Mouse (Mus musculus): ENCODE results near the gene Sowaha. TPM values are rescaled to one million over a fixed set of nuclear protein-coding genes. Genes with fewer than 3 reads are reported as not detected.

Gene Sowaha
- total and polyA plus RNA-seq, 2 experiments from 2014 or later, result 0.08 TPM; not detected in 1

- no peak for DNase-seq (ENCODE audit: low spot score)
- H3K9ac ChIP-seq (replicated peaks; ENCODE audit: low read depth, low read length), result no peak overlapping the region
- H3K27me3 ChIP-seq (ENCODE audit: control insufficient read depth, insufficient read depth, low read length), result no peaks in the 10 kb centered on the region
- H3K27ac ChIP-seq (ENCODE audit: low read depth), result no peak overlapping the region
- H3K4me3 ChIP-seq (ENCODE audit: low read depth, low read length), result no peak overlapping the region
- ATAC-seq (ENCODE audit: insufficient read depth, low read depth), result no peak
- TF ChIP-seq EP300 (IDR thresholded peaks at IDR 0.05; ENCODE audit: low read depth) (no peak), CTCF (IDR thresholded peaks at IDR 0.05; ENCODE audit: low read depth) (no peak)
- H3K36me3 ChIP-seq (replicated peaks; ENCODE audit: control insufficient read depth, insufficient read depth, low read length), result no peaks in the 10 kb centered on the region
- no peak overlapping the region for H3K4me2 ChIP-seq (ENCODE audit: low read depth, low read length)
- no peaks in the 10 kb centered on the region for H3K9me3 ChIP-seq (replicated peaks; ENCODE audit: control insufficient read depth, low read length)
- 66% methylated on average over 2 of the region's 2 CpGs for WGBS
- H3K4me1 ChIP-seq (ENCODE audit: control insufficient read depth, insufficient read depth), result no peaks in the 10 kb centered on the region
These were observed 28.7 kb downstream of the Sowaha start for GRCm38 (mm10) chr11:53451361-53451760.

DNA sequence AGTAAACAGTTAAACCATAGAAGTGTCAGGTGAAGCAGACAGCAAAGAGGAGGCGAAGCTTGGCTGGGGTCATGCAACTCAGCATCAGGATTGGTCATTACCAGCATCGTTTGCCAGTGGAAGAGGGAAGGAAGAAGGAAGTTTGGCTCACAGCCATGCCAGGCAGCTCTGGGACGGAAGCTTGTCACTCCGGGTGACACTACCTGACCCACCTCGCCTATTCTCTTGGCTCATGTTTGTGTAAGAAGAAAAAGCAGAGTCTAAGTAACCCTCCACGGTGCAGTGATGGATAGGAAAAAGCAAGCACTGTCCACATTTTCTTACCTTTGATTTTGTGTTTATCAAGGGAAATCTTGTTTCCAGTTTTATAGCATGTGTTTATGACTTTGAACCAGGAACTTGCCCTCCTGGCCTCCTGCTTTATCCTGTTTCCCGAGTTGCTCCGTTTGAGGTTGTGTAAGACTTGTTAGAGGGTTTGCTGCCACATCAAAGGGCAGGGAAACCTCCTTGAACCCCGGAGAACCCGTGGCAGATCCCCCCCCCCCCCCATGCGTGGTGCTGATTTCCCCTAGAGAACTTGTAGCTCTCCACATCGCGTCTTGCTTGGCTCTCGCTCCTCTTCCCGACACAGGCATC is 29.9 kb downstream of the Sowaha start:
- H3K4me3 ChIP-seq (ENCODE audit: low read depth, low read length), result no peak overlapping the region

DNA sequence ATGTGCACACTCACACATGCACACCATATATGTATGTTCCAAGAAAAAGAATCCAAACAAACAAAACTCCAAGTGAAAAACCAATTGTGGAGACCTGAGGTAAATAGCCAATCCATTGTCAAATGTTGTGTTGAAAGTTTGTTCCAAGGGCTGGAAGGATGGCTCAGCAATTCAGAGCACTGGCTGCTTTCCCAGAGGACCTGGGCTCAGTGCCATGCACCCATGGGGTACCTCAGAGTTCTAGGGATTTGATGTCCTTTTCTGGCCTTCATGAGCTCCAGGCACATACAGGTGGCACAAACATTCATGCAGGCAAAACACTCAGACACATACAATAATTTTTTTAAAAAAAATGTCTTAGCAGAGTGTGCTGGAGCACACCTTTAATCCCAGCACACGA is 31.5 kb downstream of the Sowaha start:
- no peak overlapping the region for H3K4me2 ChIP-seq (ENCODE audit: low read depth, low read length)
- H3K36me3 ChIP-seq (replicated peaks; ENCODE audit: control insufficient read depth, insufficient read depth, low read length), result no peaks in the 10 kb centered on the region
- H3K27ac ChIP-seq (ENCODE audit: low read depth), result 0 out of 2 replicates have a peak overlapping the region, but pooled peaks have one; percentile 3
- no peaks in the 10 kb centered on the region for H3K27me3 ChIP-seq (ENCODE audit: control insufficient read depth, insufficient read depth, low read length)
- ATAC-seq (ENCODE audit: insufficient read depth, low read depth) (no peak), DNase-seq (ENCODE audit: low spot score) (no peak)
- TF ChIP-seq CTCF (IDR thresholded peaks at IDR 0.05; ENCODE audit: low read depth), result no peak
- TF ChIP-seq EP300 (IDR thresholded peaks at IDR 0.05; ENCODE audit: low read depth), result no peak
- WGBS, result 62% methylated on average over 1 of the region's 1 CpGs
- no peaks in the 10 kb centered on the region for H3K9me3 ChIP-seq (replicated peaks; ENCODE audit: control insufficient read depth, low read length)
- H3K9ac ChIP-seq (replicated peaks; ENCODE audit: low read depth, low read length), result no peak overlapping the region
- no peak overlapping the region for H3K4me3 ChIP-seq (ENCODE audit: low read depth, low read length)
- no peaks in the 10 kb centered on the region for H3K4me1 ChIP-seq (ENCODE audit: control insufficient read depth, insufficient read depth)

More for the DNA sequence above, 29.9 kb downstream of the Sowaha start:
- DNase-seq (ENCODE audit: low spot score) (no peak), ATAC-seq (ENCODE audit: insufficient read depth, low read depth) (no peak)
- H3K9me3 ChIP-seq (replicated peaks; ENCODE audit: control insufficient read depth, low read length), result no peaks in the 10 kb centered on the region
- no peak overlapping the region for H3K27ac ChIP-seq (ENCODE audit: low read depth)
- H3K27me3 ChIP-seq (ENCODE audit: control insufficient read depth, insufficient read depth, low read length), result no peaks in the 10 kb centered on the region
- TF ChIP-seq CTCF (IDR thresholded peaks at IDR 0.05; ENCODE audit: low read depth) (no peak), EP300 (IDR thresholded peaks at IDR 0.05; ENCODE audit: low read depth) (no peak)
- WGBS, result 30% methylated on average over 15 of the region's 15 CpGs
- no peak overlapping the region for H3K4me2 ChIP-seq (ENCODE audit: low read depth, low read length)
- H3K4me1 ChIP-seq (ENCODE audit: control insufficient read depth, insufficient read depth), result no peaks in the 10 kb centered on the region
- H3K36me3 ChIP-seq (replicated peaks; ENCODE audit: control insufficient read depth, insufficient read depth, low read length), result no peaks in the 10 kb centered on the region
- H3K9ac ChIP-seq (replicated peaks; ENCODE audit: low read depth, low read length), result no peak overlapping the region

DNA sequence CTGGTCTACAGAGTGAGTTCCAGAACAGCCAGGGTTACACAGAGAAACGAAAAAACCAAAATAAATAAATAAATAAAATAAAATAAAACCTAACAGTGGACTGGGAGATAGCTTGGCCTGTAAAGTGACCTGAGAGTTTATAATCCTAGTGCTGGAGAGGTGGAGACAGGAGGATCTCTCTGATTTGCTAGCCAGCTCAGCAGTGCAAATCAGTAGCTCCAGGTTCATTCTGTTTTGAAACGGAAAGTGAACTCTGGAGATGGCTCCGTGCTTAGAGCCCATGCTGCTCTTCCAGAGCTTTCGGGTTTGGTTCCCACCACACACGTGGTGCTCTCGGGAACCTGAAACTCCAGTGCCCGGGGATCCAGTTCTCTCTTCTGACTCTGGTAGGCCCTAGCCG is 32.1 kb downstream of the Sowaha start:
- TF ChIP-seq CTCF (IDR thresholded peaks at IDR 0.05; ENCODE audit: low read depth), result no peak
- TF ChIP-seq EP300 (IDR thresholded peaks at IDR 0.05; ENCODE audit: low read depth), result no peak
- Histone ChIP-seq H3K27me3 (ENCODE audit: control insufficient read depth, insufficient read depth, low read length) (no peaks in the 10 kb centered on the region), H3K9ac (replicated peaks; ENCODE audit: low read depth, low read length) (no peak overlapping the region), H3K4me2 (ENCODE audit: low read depth, low read length) (no peak overlapping the region), H3K4me1 (ENCODE audit: control insufficient read depth, insufficient read depth) (no peaks in the 10 kb centered on the region), H3K9me3 (replicated peaks; ENCODE audit: control insufficient read depth, low read length) (no peaks in the 10 kb centered on the region), H3K4me3 (ENCODE audit: low read depth, low read length) (no peak overlapping the region), H3K36me3 (replicated peaks; ENCODE audit: control insufficient read depth, insufficient read depth, low read length) (no peaks in the 10 kb centered on the region), H3K27ac (ENCODE audit: low read depth) (0 out of 2 replicates have a peak overlapping the region, but pooled peaks have one; percentile 3)
- DNase-seq (ENCODE audit: low spot score) (no peak), ATAC-seq (ENCODE audit: insufficient read depth, low read depth) (no peak)
- 88% methylated on average over 8 of the region's 8 CpGs for WGBS

DNA sequence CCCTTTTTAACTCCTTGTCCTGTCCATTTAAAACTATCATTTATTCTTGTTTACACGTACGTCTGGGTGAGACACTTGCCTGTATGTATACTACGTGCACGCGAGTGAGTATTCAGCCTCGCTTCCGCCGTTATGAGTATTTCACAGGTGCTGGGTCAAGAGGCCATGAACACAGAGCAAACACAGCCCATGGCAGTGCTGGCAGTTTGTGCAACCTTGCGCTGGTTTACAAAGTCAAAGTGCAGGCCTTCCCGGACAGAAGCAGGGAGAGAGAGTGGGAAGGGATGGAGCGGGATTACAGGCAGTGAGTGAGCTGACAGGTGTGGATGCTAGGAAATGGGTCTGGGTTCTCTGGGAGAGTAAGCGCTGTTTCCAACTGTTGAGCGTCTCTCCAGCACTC is 33.9 kb downstream of the Sowaha start:
- Histone ChIP-seq H3K27me3 (ENCODE audit: control insufficient read depth, insufficient read depth, low read length) (no peaks in the 10 kb centered on the region), H3K27ac (ENCODE audit: low read depth) (no peak overlapping the region), H3K4me3 (ENCODE audit: low read depth, low read length) (no peak overlapping the region), H3K4me2 (ENCODE audit: low read depth, low read length) (no peak overlapping the region), H3K4me1 (ENCODE audit: control insufficient read depth, insufficient read depth) (peaks cover 7% of the 10 kb centered on the region; the same call in 1 of the 2 replicates), H3K36me3 (replicated peaks; ENCODE audit: control insufficient read depth, insufficient read depth, low read length) (no peaks in the 10 kb centered on the region), H3K9ac (replicated peaks; ENCODE audit: low read depth, low read length) (no peak overlapping the region), H3K9me3 (replicated peaks; ENCODE audit: control insufficient read depth, low read length) (no peaks in the 10 kb centered on the region)
- DNase-seq (ENCODE audit: low spot score), result no peak
- ATAC-seq (ENCODE audit: insufficient read depth, low read depth), result no peak
- 87% methylated on average over 13 of the region's 13 CpGs for WGBS
- TF ChIP-seq EP300 (IDR thresholded peaks at IDR 0.05; ENCODE audit: low read depth) (no peak), CTCF (IDR thresholded peaks at IDR 0.05; ENCODE audit: low read depth) (no peak)

DNA sequence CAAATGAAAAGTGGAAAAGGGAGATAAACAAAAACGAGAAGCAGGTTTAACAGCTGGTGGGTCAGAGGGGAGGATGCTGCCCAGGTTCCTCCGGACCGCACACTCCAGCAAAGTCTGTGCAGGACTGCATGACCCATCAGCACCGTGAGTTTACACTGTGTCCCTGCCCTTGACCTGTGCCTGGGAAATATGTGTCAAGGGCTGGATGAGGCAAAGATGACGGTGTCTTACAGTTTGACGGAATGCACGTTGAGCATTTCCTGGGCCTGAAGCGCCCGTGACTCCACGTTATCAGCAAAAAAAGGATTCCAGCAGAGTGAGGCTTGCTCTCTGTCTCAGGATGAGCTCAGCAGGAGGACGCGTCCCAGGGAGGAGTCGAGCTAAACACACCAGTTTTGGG is 34.5 kb downstream of the Sowaha start:
- ATAC-seq (ENCODE audit: insufficient read depth, low read depth) (no peak), DNase-seq (ENCODE audit: low spot score) (no peak)
- H3K4me2 ChIP-seq (ENCODE audit: low read depth, low read length), result no peak overlapping the region
- no peak overlapping the region for H3K4me3 ChIP-seq (ENCODE audit: low read depth, low read length)
- no peak overlapping the region for H3K27ac ChIP-seq (ENCODE audit: low read depth)
- WGBS, result 42% methylated on average over 13 of the region's 13 CpGs
- peaks cover 7% of the 10 kb centered on the region; the same call in 1 of the 2 replicates for H3K4me1 ChIP-seq (ENCODE audit: control insufficient read depth, insufficient read depth)
- no peak for TF ChIP-seq CTCF (IDR thresholded peaks at IDR 0.05; ENCODE audit: low read depth)
- no peak for TF ChIP-seq EP300 (IDR thresholded peaks at IDR 0.05; ENCODE audit: low read depth)
- H3K27me3 ChIP-seq (ENCODE audit: control insufficient read depth, insufficient read depth, low read length), result no peaks in the 10 kb centered on the region
- no peak overlapping the region for H3K9ac ChIP-seq (replicated peaks; ENCODE audit: low read depth, low read length)
- H3K36me3 ChIP-seq (replicated peaks; ENCODE audit: control insufficient read depth, insufficient read depth, low read length), result no peaks in the 10 kb centered on the region
- no peaks in the 10 kb centered on the region for H3K9me3 ChIP-seq (replicated peaks; ENCODE audit: control insufficient read depth, low read length)

All from heart, postnatal 0 days (tissue).